Mouse (Mus musculus): ENCODE data around the gene Clmn.

GRCm38 (mm10) chr12:104864439-104865165, at the start of gene Clmn:
- no peak for TF ChIP-seq POLR2A (IDR thresholded peaks at IDR 0.05; ENCODE audit: insufficient read depth, low read depth, low read length)
- no peak for TF ChIP-seq EP300 (IDR thresholded peaks at IDR 0.05; ENCODE audit: insufficient read depth, low read depth, low read length)

Measured in heart, adult 2 months (tissue).